Comparison of ENCODE assay signal across 12 mouse cellular contexts in genomic region chr11:58021095-58021494, GRCm38 (mm10). TPM values are rescaled to one million over a fixed set of nuclear protein-coding genes. Genes with fewer than 3 reads are reported as not detected.
DNase-seq lines count a peak whose midpoint lies in the region; ATAC-seq and TF ChIP-seq lines count a peak whose summit lies in the region.
"Had no signal": no experiment of that assay in that cellular context is flagged by ENCODE, and none has a peak within 500 bp of the region (broad histone marks: within the 10 kb centered on the region; RNA-seq: fewer than 3 reads in every experiment).

No protein-coding gene starts in this region.

- no peak for TF ChIP-seq POLR2A in bone marrow macrophage, adult 2 months (IDR thresholded peaks at IDR 0.05; ENCODE audit: borderline replicate concordance, low read depth, low read length)

- peaks cover 100% of the 10 kb centered on the region for H3K79me2 ChIP-seq in macrophage (ENCODE audit: inconsistent target)

- no peak for TF ChIP-seq EP300 in heart, postnatal 0 days (IDR thresholded peaks at IDR 0.05; ENCODE audit: low read depth)

- 44% methylated on average over 1 of the region's 1 CpGs for WGBS in kidney, postnatal 0 days
- 25% methylated on average over 1 of the region's 1 CpGs for WGBS in heart, postnatal 0 days
- 8% methylated on average over 1 of the region's 1 CpGs for WGBS in macrophage (ENCODE audit: missing documents)
- WGBS in forebrain, embryonic 16.5 days: 72% methylated on average over 1 of the region's 1 CpGs

- H3K4me1 ChIP-seq in kidney, postnatal 0 days (replicated peaks; ENCODE audit: insufficient read depth, low read length): peaks cover 37% of the 10 kb centered on the region
- H3K4me1 ChIP-seq in bone marrow macrophage, adult 2 months (ENCODE audit: control insufficient read depth, insufficient read depth, low read length): peaks cover 73% of the 10 kb centered on the region
- peaks cover 71% of the 10 kb centered on the region for H3K4me1 ChIP-seq in heart, postnatal 0 days (ENCODE audit: control insufficient read depth, insufficient read depth)
- H3K4me1 ChIP-seq in forebrain, embryonic 16.5 days (replicated peaks; ENCODE audit: control insufficient read depth, insufficient read depth, low read length): peaks cover 25% of the 10 kb centered on the region
- H3K4me1 ChIP-seq: neural tube, embryonic 12.5 days had no signal

- no peak for ATAC-seq in kidney, postnatal 0 days (replicated peaks; ENCODE audit: low FRiP score, low read depth)
- ATAC-seq in heart, postnatal 0 days (ENCODE audit: insufficient read depth, low read depth): no peak
- no peak for ATAC-seq in forebrain, embryonic 16.5 days

- H3K27ac ChIP-seq in kidney, postnatal 0 days: peak overlapping the region; percentile 58
- H3K27ac ChIP-seq in bone marrow macrophage, adult 2 months (ENCODE audit: insufficient read depth, low read depth, low read length): peak overlapping the region; percentile 38; the same call in 1 of the 2 replicates
- peak overlapping the region; percentile 68 for H3K27ac ChIP-seq in heart, postnatal 0 days (ENCODE audit: low read depth)
- H3K27ac ChIP-seq in macrophage: peak overlapping the region; percentile 25
- no peak overlapping the region for H3K27ac ChIP-seq in forebrain, embryonic 16.5 days (ENCODE audit: low read length)
- H3K27ac ChIP-seq: neural tube, embryonic 12.5 days had no signal

- no peaks in the 10 kb centered on the region for H3K27me3 ChIP-seq in kidney, postnatal 0 days (ENCODE audit: insufficient read depth, low read length)
- H3K27me3 ChIP-seq in heart, postnatal 0 days (ENCODE audit: control insufficient read depth, insufficient read depth, low read length): no peaks in the 10 kb centered on the region
- H3K27me3 ChIP-seq in forebrain, embryonic 16.5 days (replicated peaks; ENCODE audit: control insufficient read depth, insufficient read depth, low read length): no peaks in the 10 kb centered on the region
- H3K27me3 ChIP-seq: megakaryocyte, embryonic 14.5 days; neural tube, embryonic 12.5 days had no signal

- H3K4me3 ChIP-seq in kidney, postnatal 0 days (replicated peaks; ENCODE audit: low read depth, low read length): no peak overlapping the region
- no peak overlapping the region for H3K4me3 ChIP-seq in bone marrow macrophage, adult 2 months (ENCODE audit: insufficient read depth, low read length)
- no peak overlapping the region for H3K4me3 ChIP-seq in heart, postnatal 0 days (ENCODE audit: low read depth, low read length)
- no peak overlapping the region for H3K4me3 ChIP-seq in macrophage (ENCODE audit: inconsistent target)
- H3K4me3 ChIP-seq in forebrain, embryonic 16.5 days (replicated peaks; ENCODE audit: low read length): no peak overlapping the region
- H3K4me3 ChIP-seq: neural tube, embryonic 12.5 days had no signal

- no peak overlapping the region for H3K4me2 ChIP-seq in kidney, postnatal 0 days (ENCODE audit: low read length)
- H3K4me2 ChIP-seq in heart, postnatal 0 days (ENCODE audit: low read depth, low read length): 0 out of 2 replicates have a peak overlapping the region, but pooled peaks have one; percentile 5
- H3K4me2 ChIP-seq in forebrain, embryonic 16.5 days (ENCODE audit: low read length): no peak overlapping the region
- H3K4me2 ChIP-seq: neural tube, embryonic 12.5 days had no signal

- no peak for TF ChIP-seq CTCF in kidney, postnatal 0 days (IDR thresholded peaks at IDR 0.05; ENCODE audit: low read depth)
- no peak for TF ChIP-seq CTCF in bone marrow macrophage, adult 2 months (IDR thresholded peaks at IDR 0.05; ENCODE audit: low read depth, low read length)
- no peak for TF ChIP-seq CTCF in heart, postnatal 0 days (IDR thresholded peaks at IDR 0.05; ENCODE audit: low read depth)

- no peaks in the 10 kb centered on the region for H3K36me3 ChIP-seq in kidney, postnatal 0 days (ENCODE audit: insufficient read depth, low read length)
- no peaks in the 10 kb centered on the region for H3K36me3 ChIP-seq in heart, postnatal 0 days (replicated peaks; ENCODE audit: control insufficient read depth, insufficient read depth, low read length)
- no peaks in the 10 kb centered on the region for H3K36me3 ChIP-seq in macrophage (ENCODE audit: inconsistent target)
- no peaks in the 10 kb centered on the region for H3K36me3 ChIP-seq in forebrain, embryonic 16.5 days (ENCODE audit: control insufficient read depth, insufficient read depth)
- H3K36me3 ChIP-seq: neural tube, embryonic 12.5 days had no signal

- H3K9ac ChIP-seq in kidney, postnatal 0 days (ENCODE audit: low read depth, low read length): no peak overlapping the region
- H3K9ac ChIP-seq in heart, postnatal 0 days (replicated peaks; ENCODE audit: low read depth, low read length): no peak overlapping the region
- no peak overlapping the region for H3K9ac ChIP-seq in forebrain, embryonic 16.5 days (replicated peaks; ENCODE audit: low read depth, low read length)
- H3K9ac ChIP-seq: neural tube, embryonic 12.5 days had no signal

- no peaks in the 10 kb centered on the region for H3K9me3 ChIP-seq in kidney, postnatal 0 days (replicated peaks; ENCODE audit: low read length)
- H3K9me3 ChIP-seq in heart, postnatal 0 days (replicated peaks; ENCODE audit: control insufficient read depth, low read length): no peaks in the 10 kb centered on the region
- H3K9me3 ChIP-seq in forebrain, embryonic 16.5 days (ENCODE audit: control insufficient read depth, low read length): no peaks in the 10 kb centered on the region
- H3K9me3 ChIP-seq: G1E; megakaryocyte, embryonic 14.5 days; neural tube, embryonic 12.5 days had no signal

- DNase-seq in kidney, postnatal 0 days (ENCODE audit: low spot score): no peak
- no peak for DNase-seq in kidney, postnatal 25 days
- no peak for DNase-seq in heart, postnatal 0 days (ENCODE audit: low spot score)
- DNase-seq in yolk sac, embryonic 10.5 days (ENCODE audit: low spot score): no peak
- DNase-seq: kidney, adult 8-10 months; right cerebral cortex, postnatal 14 days had no signal

RNA-seq across cellular contexts. Expression of gene Larp1, which starts 12.2 kb away (rescaled TPM):
- polyA plus RNA-seq in kidney, postnatal 0 days (2015; fragmentation: Nextera tagmentation; extraction: Ambion mirVana): 12.9 and 14.0 TPM in 2 replicates
- polyA plus RNA-seq in bone marrow macrophage, adult 2 months (2012; ENCODE audit: insufficient read depth, insufficient read length, missing spikeins): 30.4 and 32.4 TPM in 2 replicates
- total RNA-seq in heart, postnatal 0 days (2014; rRNA removed; ENCODE audit: low replicate concordance): 18.2 and 21.8 TPM in 2 replicates
- polyA plus RNA-seq in heart, postnatal 0 days (2015; fragmentation: Nextera tagmentation; extraction: Ambion mirVana): 6.7 and 8.3 TPM in 2 replicates
- total RNA-seq in macrophage (2018; cell fraction: chromatin; rRNA removed): 100 to 1,000 TPM in 17 of 26 experiments, 10 to 100 TPM in 9; 61.5 to 434 (median 141) TPM
- 100 to 1,000 TPM in 7 of 26 experiments, 10 to 100 TPM in 19; 62.3 to 154 (median 85.2) TPM for total RNA-seq in macrophage (2018; cell fraction: cytosol; rRNA removed)
- total RNA-seq in macrophage (2018; cell fraction: nucleus; rRNA removed): 100 to 1,000 TPM in 21 of 26 experiments, 10 to 100 TPM in 5; 71.7 to 336 (median 153) TPM
- polyA plus RNA-seq in macrophage (2018): 48.8 to 67.1 TPM (median 59.1 TPM) in 3 replicates
- 17.5 and 18.5 TPM in 2 replicates for polyA plus RNA-seq in forebrain, embryonic 16.5 days (2015; fragmentation: Nextera tagmentation; extraction: Ambion mirVana)
